Mouse (Mus musculus) forebrain, embryonic 15.5 days (tissue): ENCODE measurements around the gene Megf11. TPM values are rescaled to one million over a fixed set of nuclear protein-coding genes. Genes with fewer than 3 reads are reported as not detected.

ENCODE experiments used
- ATAC-seq: fragments of 200-750 bp; cut with Nextera tagmentation; replicated peaks from 2 replicates; pipeline ENCODE4 v1.8.0; 2017; ENCODE audit warnings: mild to moderate bottlenecking, moderate TSS enrichment, moderate library complexity
- H3K27ac ChIP-seq: fragments of 300-500 bp; sonication (generic); replicated peaks from 2 replicates; pipeline ENCODE4 v1.5.1; 2015; ENCODE audit warnings: mild to moderate bottlenecking, inconsistent platforms
- H3K27me3 ChIP-seq: fragments of 300-500 bp; sonication (generic); 2 replicates; pipeline ENCODE4 v1.6.1; 2015; ENCODE audit warnings: inconsistent platforms
- H3K36me3 ChIP-seq: fragments of 300-500 bp; sonication (generic); 2 replicates; pipeline ENCODE4 v1.6.1; 2015; ENCODE audit warnings: mild to moderate bottlenecking, inconsistent platforms
- H3K4me1 ChIP-seq: fragments of 300-500 bp; sonication (generic); 2 replicates; pipeline ENCODE4 v1.6.1; 2015; ENCODE audit warnings: inconsistent platforms
- H3K4me2 ChIP-seq: fragments of 300-500 bp; sonication (generic); replicated peaks from 2 replicates; pipeline ENCODE4 v1.6.1; 2015; ENCODE audit warnings: mild to moderate bottlenecking, inconsistent platforms
- H3K4me3 ChIP-seq: fragments of 300-500 bp; sonication (generic); 2 replicates; pipeline ENCODE4 v1.5.1; 2015; ENCODE audit warnings: mild to moderate bottlenecking, inconsistent platforms
- H3K9ac ChIP-seq: fragments of 300-500 bp; sonication (generic); replicated peaks from 2 replicates; pipeline ENCODE4 v1.6.1; 2015; ENCODE audit warnings: mild to moderate bottlenecking, inconsistent platforms
- H3K9me3 ChIP-seq: fragments of 300-500 bp; sonication (generic); 2 replicates; pipeline ENCODE4 v1.6.1; 2016; ENCODE audit warnings: inconsistent platforms
- WGBS: fragments of 180-500 bp; shearing (Covaris S2); methylation state at CpG from one replicate; pipeline ENCODE4 v1.1.7; 2015; ENCODE audit warnings: mixed read lengths; 5-methylcytosine and 5-hydroxymethylcytosine counted together
- polyA plus RNA-seq: library from polyadenylated mRNA; unstranded; fragments of >200 nt; fragmentation: Nextera tagmentation; extraction: Ambion mirVana; gene quantifications from 2 replicates; pipeline ENCODE4 v1.2.1, GENCODE M21; 2015

Gene Megf11
- polyA plus RNA-seq, 1 experiment from 2014 or later: 9.0 TPM

- 18% methylated on average over 6 of the region's 6 CpGs for WGBS
- Histone ChIP-seq H3K4me1 (peaks cover 27% of the 10 kb centered on the region), H3K4me2 (0 out of 2 replicates have a peak overlapping the region, but pooled peaks have one; percentile 6), H3K36me3 (no peaks in the 10 kb centered on the region), H3K9ac (no peak overlapping the region), H3K27ac (peak overlapping the region; percentile 57), H3K9me3 (no peaks in the 10 kb centered on the region), H3K27me3 (no peaks in the 10 kb centered on the region), H3K4me3 (no peak overlapping the region)
- ATAC-seq: peak; percentile 69
Measured at GRCm38 (mm10) chr9:64447070-64447469, 61.6 kb downstream of the Megf11 start.

- Histone ChIP-seq H3K9me3 (no peaks in the 10 kb centered on the region), H3K4me1 (peaks cover 27% of the 10 kb centered on the region), H3K36me3 (no peaks in the 10 kb centered on the region), H3K9ac (no peak overlapping the region), H3K4me3 (no peak overlapping the region), H3K4me2 (0 out of 2 replicates have a peak overlapping the region, but pooled peaks have one; percentile 6), H3K27ac (peak overlapping the region; percentile 57), H3K27me3 (no peaks in the 10 kb centered on the region)
- no peak; the same call in 1 of the 2 replicates for ATAC-seq
- 29% methylated on average over 6 of the region's 6 CpGs for WGBS
Measured at GRCm38 (mm10) chr9:64447522-64447921, 62.1 kb downstream of the Megf11 start.

- 91% methylated on average over 5 of the region's 5 CpGs for WGBS
- no peak overlapping the region for H3K4me2 ChIP-seq
- no peaks in the 10 kb centered on the region for H3K36me3 ChIP-seq
- H3K4me3 ChIP-seq: no peak overlapping the region
- H3K27ac ChIP-seq: no peak overlapping the region
- no peak for ATAC-seq
- H3K27me3 ChIP-seq: no peaks in the 10 kb centered on the region
- H3K4me1 ChIP-seq: peaks cover 14% of the 10 kb centered on the region
- H3K9ac ChIP-seq: no peak overlapping the region
- H3K9me3 ChIP-seq: no peaks in the 10 kb centered on the region
Measured at GRCm38 (mm10) chr9:64452769-64453168, 67.3 kb downstream of the Megf11 start.

- WGBS: 83% methylated on average over 4 of the region's 4 CpGs
- H3K27ac ChIP-seq: no peak overlapping the region
- no peaks in the 10 kb centered on the region for H3K9me3 ChIP-seq
- H3K4me1 ChIP-seq: peaks cover 12% of the 10 kb centered on the region
- H3K9ac ChIP-seq: no peak overlapping the region
- no peaks in the 10 kb centered on the region for H3K36me3 ChIP-seq
- H3K4me2 ChIP-seq: no peak overlapping the region
- H3K27me3 ChIP-seq: no peaks in the 10 kb centered on the region
- ATAC-seq: no peak
- no peak overlapping the region for H3K4me3 ChIP-seq
Measured at GRCm38 (mm10) chr9:64454196-64454595, 68.8 kb downstream of the Megf11 start.

- Histone ChIP-seq H3K9me3 (no peaks in the 10 kb centered on the region), H3K27ac (no peak overlapping the region), H3K4me3 (no peak overlapping the region), H3K9ac (no peak overlapping the region), H3K27me3 (no peaks in the 10 kb centered on the region), H3K36me3 (no peaks in the 10 kb centered on the region), H3K4me2 (no peak overlapping the region), H3K4me1 (peaks cover 12% of the 10 kb centered on the region)
- 3% methylated on average over 9 of the region's 9 CpGs for WGBS
- no peak for ATAC-seq
Measured at GRCm38 (mm10) chr9:64455910-64456309, 70.5 kb downstream of the Megf11 start.

- Histone ChIP-seq H3K4me3 (no peak overlapping the region), H3K9me3 (no peaks in the 10 kb centered on the region), H3K4me1 (peaks cover 12% of the 10 kb centered on the region), H3K4me2 (no peak overlapping the region), H3K9ac (no peak overlapping the region), H3K27me3 (no peaks in the 10 kb centered on the region), H3K36me3 (no peaks in the 10 kb centered on the region), H3K27ac (no peak overlapping the region)
- 82% methylated on average over 7 of the region's 7 CpGs for WGBS
- no peak for ATAC-seq
Measured at GRCm38 (mm10) chr9:64457596-64457995, 72.2 kb downstream of the Megf11 start.

GRCm38 (mm10) chr9:64461568-64462308, 76.3 kb downstream of the Megf11 start:
- Histone ChIP-seq H3K27me3 (no peaks in the 10 kb centered on the region), H3K4me1 (peaks cover 10% of the 10 kb centered on the region), H3K36me3 (no peaks in the 10 kb centered on the region), H3K9ac (no peak overlapping the region), H3K4me3 (no peak overlapping the region), H3K9me3 (no peaks in the 10 kb centered on the region), H3K4me2 (no peak overlapping the region), H3K27ac (no peak overlapping the region)
- WGBS: 88% methylated on average over 16 of the region's 16 CpGs
- no peak for ATAC-seq

GRCm38 (mm10) chr9:64462870-64463269, 77.4 kb downstream of the Megf11 start:
- no peaks in the 10 kb centered on the region for H3K27me3 ChIP-seq
- no peaks in the 10 kb centered on the region for H3K9me3 ChIP-seq
- no peak overlapping the region for H3K9ac ChIP-seq
- H3K4me1 ChIP-seq: peaks cover 10% of the 10 kb centered on the region; the same call in 1 of the 2 replicates
- H3K27ac ChIP-seq: no peak overlapping the region
- no peak overlapping the region for H3K4me3 ChIP-seq
- H3K4me2 ChIP-seq: no peak overlapping the region
- ATAC-seq: no peak
- no peaks in the 10 kb centered on the region for H3K36me3 ChIP-seq

- no peaks in the 10 kb centered on the region for H3K36me3 ChIP-seq
- H3K4me1 ChIP-seq: peaks cover 10% of the 10 kb centered on the region; the same call in 1 of the 2 replicates
- no peak overlapping the region for H3K9ac ChIP-seq
- WGBS: 58% methylated on average over 8 of the region's 8 CpGs
- peak overlapping the region; percentile 68 for H3K27ac ChIP-seq
- H3K27me3 ChIP-seq: no peaks in the 10 kb centered on the region
- ATAC-seq: peak; percentile 63
- no peak overlapping the region for H3K4me2 ChIP-seq
- no peaks in the 10 kb centered on the region for H3K9me3 ChIP-seq
- no peak overlapping the region for H3K4me3 ChIP-seq
Measured at GRCm38 (mm10) chr9:64466090-64466489, 80.7 kb downstream of the Megf11 start.

GRCm38 (mm10) chr9:64466564-64466963, 81.1 kb downstream of the Megf11 start:
- Histone ChIP-seq H3K9me3 (no peaks in the 10 kb centered on the region), H3K4me1 (peaks cover 10% of the 10 kb centered on the region; the same call in 1 of the 2 replicates), H3K27me3 (no peaks in the 10 kb centered on the region), H3K36me3 (no peaks in the 10 kb centered on the region), H3K4me2 (no peak overlapping the region), H3K9ac (no peak overlapping the region), H3K27ac (peak overlapping the region; percentile 68), H3K4me3 (no peak overlapping the region)
- WGBS: 7% methylated on average over 4 of the region's 4 CpGs
- ATAC-seq: peak; percentile 90

GRCm38 (mm10) chr9:64470806-64471205, 85.4 kb downstream of the Megf11 start:
- H3K9ac ChIP-seq: no peak overlapping the region
- H3K4me1 ChIP-seq: peaks cover 37% of the 10 kb centered on the region
- H3K27ac ChIP-seq: no peak overlapping the region
- H3K36me3 ChIP-seq: no peaks in the 10 kb centered on the region
- H3K9me3 ChIP-seq: no peaks in the 10 kb centered on the region
- H3K4me2 ChIP-seq: no peak overlapping the region
- WGBS: 92% methylated on average over 1 of the region's 1 CpGs
- H3K27me3 ChIP-seq: no peaks in the 10 kb centered on the region
- ATAC-seq: no peak
- no peak overlapping the region for H3K4me3 ChIP-seq

- WGBS: 95% methylated on average over 3 of the region's 3 CpGs
- H3K4me2 ChIP-seq: no peak overlapping the region
- H3K4me1 ChIP-seq: peaks cover 37% of the 10 kb centered on the region
- no peaks in the 10 kb centered on the region for H3K9me3 ChIP-seq
- no peak overlapping the region for H3K27ac ChIP-seq
- H3K27me3 ChIP-seq: no peaks in the 10 kb centered on the region
- H3K4me3 ChIP-seq: no peak overlapping the region
- H3K36me3 ChIP-seq: no peaks in the 10 kb centered on the region
- no peak for ATAC-seq
- no peak overlapping the region for H3K9ac ChIP-seq
Measured at GRCm38 (mm10) chr9:64471336-64471735, 85.9 kb downstream of the Megf11 start.

- Histone ChIP-seq H3K4me2 (no peak overlapping the region), H3K36me3 (no peaks in the 10 kb centered on the region), H3K27ac (no peak overlapping the region), H3K4me1 (peaks cover 36% of the 10 kb centered on the region), H3K4me3 (no peak overlapping the region), H3K27me3 (no peaks in the 10 kb centered on the region), H3K9ac (no peak overlapping the region), H3K9me3 (no peaks in the 10 kb centered on the region)
- ATAC-seq: no peak
- 52% methylated on average over 2 of the region's 2 CpGs for WGBS
Measured at GRCm38 (mm10) chr9:64472165-64472564, 86.7 kb downstream of the Megf11 start.
